Mouse (Mus musculus): ENCODE data around the gene Map3k15. TPM values are rescaled to one million over a fixed set of nuclear protein-coding genes. Genes with fewer than 3 reads are reported as not detected.

Map3k15 gene
- total RNA-seq, 2 experiments from 2014 or later, result 1.4 to 1.5 TPM

- no peak for DNase-seq (ENCODE audit: extremely low spot score in 1 of 2, low spot score in 1 of 2)
These were observed 146.1 kb downstream of the Map3k15 start for GRCm38 (mm10) chrX:160134136-160134843.

- no peak for DNase-seq (ENCODE audit: extremely low spot score in 1 of 2, low spot score in 1 of 2)
These were observed 147.5 kb downstream of the Map3k15 start for GRCm38 (mm10) chrX:160135719-160136118.

GRCm38 (mm10) chrX:160136153-160136552 lies 147.9 kb downstream of the Map3k15 start:
- no peak for DNase-seq (ENCODE audit: extremely low spot score in 1 of 2, low spot score in 1 of 2)

- no peak for DNase-seq (ENCODE audit: extremely low spot score in 1 of 2, low spot score in 1 of 2)
These were observed 149.1 kb downstream of the Map3k15 start for GRCm38 (mm10) chrX:160137177-160137860.

- peak; percentile 63 to 65 for DNase-seq (ENCODE audit: extremely low spot score in 1 of 2, low spot score in 1 of 2)
These were observed 149.9 kb downstream of the Map3k15 start, which contains the start of gene Pdha1 for GRCm38 (mm10) chrX:160137861-160138717. Pdha1 (minus strand) TSS chrX:160138413.

- DNase-seq (ENCODE audit: extremely low spot score in 1 of 2, low spot score in 1 of 2), result no peak
These were observed 158.6 kb downstream of the Map3k15 start for GRCm38 (mm10) chrX:160146806-160147205.

GRCm38 (mm10) chrX:160147406-160147805 lies 159.2 kb downstream of the Map3k15 start:
- DNase-seq (ENCODE audit: extremely low spot score in 1 of 2, low spot score in 1 of 2), result no peak

GRCm38 (mm10) chrX:160148859-160149258 lies 160.6 kb downstream of the Map3k15 start:
- no peak for DNase-seq (ENCODE audit: extremely low spot score in 1 of 2, low spot score in 1 of 2)

- DNase-seq (ENCODE audit: extremely low spot score in 1 of 2, low spot score in 1 of 2), result peak in 1 of 2 experiments; percentile 12
These were observed 165.0 kb downstream of the Map3k15 start for GRCm38 (mm10) chrX:160153147-160153815.

GRCm38 (mm10) chrX:160164259-160164658 lies 176.0 kb downstream of the Map3k15 start:
- no peak for DNase-seq (ENCODE audit: extremely low spot score in 1 of 2, low spot score in 1 of 2)

- no peak for DNase-seq (ENCODE audit: extremely low spot score in 1 of 2, low spot score in 1 of 2)
These were observed 178.2 kb downstream of the Map3k15 start for GRCm38 (mm10) chrX:160166246-160166985.

- peak; percentile 33 to 84 for DNase-seq (ENCODE audit: extremely low spot score in 1 of 2, low spot score in 1 of 2)
These were observed 181.9 kb downstream of the Map3k15 start for GRCm38 (mm10) chrX:160170150-160170549.

Other genes starting within 250 kb of the Map3k15 start
- 100 to 1,000 TPM; 228 to 238 TPM for gene Pdha1, start 150.0 kb downstream of the Map3k15 start, total RNA-seq (2021)